Mouse (Mus musculus): Measurements from ENCODE around the gene Khk.

- TF ChIP-seq CTCF (IDR thresholded peaks at IDR 0.05; ENCODE audit: low read depth, low read length) (no peak), POLR2A (IDR thresholded peaks at IDR 0.05; ENCODE audit: borderline replicate concordance, low read depth, low read length) (no peak)
These were observed 23.1 kb downstream of the Khk start for GRCm38 (mm10) chr5:30944344-30944743.
